Mouse (Mus musculus) heart, embryonic 16.5 days (tissue): ENCODE data around the gene Nfs1. TPM values are rescaled to one million over a fixed set of nuclear protein-coding genes. Genes with fewer than 3 reads are reported as not detected.
"Not testable (repeated sequence)": the region's sequence is repeated elsewhere in the genome, so short reads cannot be mapped to it uniquely, and the experiment has no call there.

Experiments
- ATAC-seq: fragments of 200-750 bp; cut with Nextera tagmentation; replicated peaks from 2 replicates; pipeline ENCODE4 v1.8.0; 2017; ENCODE audit warnings: moderate number of reproducible peaks; ENCODE audit not compliant: insufficient read depth, low FRiP score; ENCODE audit errors: extremely low read depth
- H3K27ac ChIP-seq: fragments of 300-500 bp; sonication (generic); 2 replicates; pipeline ENCODE4 v1.5.1; 2014; ENCODE audit warnings: mild to moderate bottlenecking, low read length, control low read depth, moderate library complexity
- H3K27me3 ChIP-seq: fragments of 300-500 bp; sonication (generic); 2 replicates; pipeline ENCODE4 v1.6.1; 2014; ENCODE audit warnings: low read length, mixed read lengths; ENCODE audit not compliant: control insufficient read depth, insufficient read depth
- H3K36me3 ChIP-seq: fragments of 300-500 bp; sonication (generic); 2 replicates; pipeline ENCODE4 v1.6.1; 2014; ENCODE audit not compliant: control insufficient read depth, insufficient read depth
- H3K4me1 ChIP-seq: fragments of 300-500 bp; sonication (generic); 2 replicates; pipeline ENCODE4 v1.6.1; 2014; ENCODE audit warnings: low read length, mixed read lengths; ENCODE audit not compliant: control insufficient read depth, insufficient read depth
- H3K4me2 ChIP-seq: fragments of 300-500 bp; sonication (generic); 2 replicates; pipeline ENCODE4 v1.6.1; 2014; ENCODE audit warnings: low read depth, mild to moderate bottlenecking, control low read depth, low read length
- H3K4me3 ChIP-seq: fragments of 300-500 bp; sonication (generic); 2 replicates; pipeline ENCODE4 v1.5.1; 2014; ENCODE audit warnings: mild to moderate bottlenecking, control low read depth, low read length
- H3K9ac ChIP-seq: fragments of 300-500 bp; sonication (generic); 2 replicates; pipeline ENCODE4 v1.6.1; 2014; ENCODE audit warnings: low read length, control low read depth
- H3K9me3 ChIP-seq: fragments of 300-500 bp; sonication (generic); replicated peaks from 2 replicates; pipeline ENCODE4 v1.6.1; 2016; ENCODE audit warnings: low read length; ENCODE audit not compliant: control insufficient read depth
- WGBS: fragments of 180-500 bp; shearing (Covaris S2); extraction: QIAGEN DNeasy Blood & Tissue Kit; methylation state at CpG from one replicate; pipeline ENCODE4 v1.1.7; 2014; 5-methylcytosine and 5-hydroxymethylcytosine counted together
- polyA plus RNA-seq: library from polyadenylated mRNA; unstranded; fragments of >200 nt; fragmentation: Nextera tagmentation; extraction: Ambion mirVana; gene quantifications from 2 replicates; pipeline ENCODE4 v1.2.1, GENCODE M21; 2015

The Nfs1 gene
- polyA plus RNA-seq, 1 experiment from 2014 or later = 75.0 TPM

DNA sequence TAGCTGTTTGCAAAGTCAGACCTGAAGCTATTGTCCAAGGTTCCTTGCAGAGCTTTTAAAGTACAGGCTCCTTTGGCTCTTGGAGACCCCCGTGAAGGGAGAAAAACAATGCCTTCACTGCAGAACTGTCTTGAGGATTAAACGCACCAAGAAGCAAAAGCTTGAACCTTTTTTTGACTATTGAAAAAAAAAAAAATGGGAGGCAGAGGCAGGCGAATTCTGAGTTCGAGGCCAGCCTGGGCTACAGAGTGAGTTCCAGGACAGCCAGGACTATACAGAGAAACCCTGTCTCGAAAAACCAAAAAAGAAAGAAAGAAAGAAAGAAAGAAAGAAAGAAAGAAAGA, 31.9 kb downstream of the Nfs1 start:
- Histone ChIP-seq H3K4me2 (peak overlapping the region; percentile 64), H3K4me3 (peak overlapping the region; percentile 96), H3K9ac (peak overlapping the region; percentile 98), H3K27ac (peak overlapping the region; percentile 93), H3K4me1 (peaks cover 13% of the 10 kb centered on the region)
- WGBS = 25% methylated on average over 5 of the region's 5 CpGs
- H3K36me3 ChIP-seq, H3K27me3 ChIP-seq, ATAC-seq, H3K9me3 ChIP-seq: not testable (repeated sequence)

DNA sequence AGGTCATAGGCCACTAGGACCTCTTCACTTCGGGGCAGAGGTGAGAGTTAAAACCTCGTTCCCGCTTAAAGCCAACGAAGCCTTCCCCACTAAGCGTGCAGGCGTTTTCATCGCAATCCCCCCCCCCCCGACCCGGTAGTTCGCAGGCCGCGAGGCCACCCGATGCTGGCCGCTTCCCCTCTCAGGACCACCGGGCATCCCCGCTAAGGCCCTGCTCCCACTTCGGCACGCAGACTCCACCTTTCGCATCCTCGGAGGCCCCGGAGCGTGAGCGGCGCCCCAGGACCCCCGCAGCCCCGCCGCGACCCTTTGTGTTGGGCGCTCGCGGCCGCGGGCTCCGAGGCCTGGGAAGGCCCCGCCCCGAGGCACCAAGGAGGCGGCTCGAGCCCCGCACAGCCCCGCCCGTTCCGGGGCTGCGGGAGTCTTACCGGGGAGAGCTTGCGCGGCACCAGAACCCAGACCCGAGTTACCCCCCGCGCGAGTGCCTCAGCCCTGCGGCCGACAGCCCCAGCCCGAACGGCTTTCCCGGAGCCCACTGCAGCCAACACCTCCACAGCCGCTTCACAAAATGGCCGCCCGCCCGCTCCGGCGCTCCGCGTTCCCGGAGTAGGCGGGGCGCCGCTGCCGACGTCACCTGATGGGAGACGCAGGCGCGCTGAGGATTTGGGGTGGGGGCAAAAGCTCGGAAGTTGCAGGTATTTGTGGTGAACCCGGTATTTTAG, 32.5 kb downstream of the Nfs1 start, which contains the start of the genes Cpne1 and Rbm12:
Cpne1 (minus strand) TSS at position 608 of the 722 bp plus-strand sequence.
Rbm12 (minus strand) TSS at position 621 of the 722 bp plus-strand sequence.
- Histone ChIP-seq H3K4me2 (peak within 1 kb of the TSS; percentile 71), H3K36me3 (no peaks in the 10 kb centered on the region), H3K27me3 (no peaks in the 10 kb centered on the region), H3K4me1 (peaks cover 13% of the 10 kb centered on the region), H3K9ac (peak within 1 kb of the TSS; percentile 98), H3K9me3 (no peaks in the 10 kb centered on the region), H3K4me3 (peak within 1 kb of the TSS; percentile 96), H3K27ac (peak within 1 kb of the TSS; percentile 93)
- under 1% methylated on average over 70 of the region's 74 CpGs for WGBS
- peak; percentile 92 for ATAC-seq

DNA sequence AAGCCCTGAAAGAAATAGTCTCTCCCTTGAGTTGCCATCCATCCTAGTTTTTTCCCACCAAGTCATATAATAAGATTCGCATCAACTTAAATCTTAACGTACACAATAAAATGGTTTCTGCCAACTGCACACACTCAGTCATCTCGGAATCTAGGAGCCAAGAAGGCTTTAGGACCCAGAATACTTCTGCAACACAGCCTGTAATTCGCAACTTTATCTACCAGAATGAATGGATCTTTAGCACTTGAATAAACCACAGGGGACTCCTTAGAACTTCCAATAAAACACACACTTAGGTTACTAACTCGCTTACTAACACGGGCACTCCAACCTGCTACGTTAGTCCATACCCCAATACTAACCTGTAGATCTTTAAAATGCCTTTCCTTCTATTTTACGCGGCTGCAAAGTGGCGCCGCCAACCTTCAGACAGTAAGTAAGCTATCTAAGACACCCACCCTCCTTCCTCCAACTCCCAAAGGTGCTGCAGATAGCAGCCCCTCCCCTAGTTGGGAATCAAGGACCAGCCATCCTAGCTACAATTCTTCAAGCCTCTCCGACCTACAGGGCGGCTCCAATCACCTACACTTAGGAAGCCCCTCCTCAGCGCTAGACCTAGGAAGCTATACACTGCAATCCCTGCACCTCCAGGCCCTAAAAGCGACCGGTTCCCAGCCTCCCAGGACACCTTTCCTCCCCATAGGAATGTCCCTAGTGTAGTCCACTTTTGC, 33.2 kb downstream of the Nfs1 start:
- Histone ChIP-seq H3K36me3 (no peaks in the 10 kb centered on the region), H3K27me3 (no peaks in the 10 kb centered on the region), H3K9ac (peak overlapping the region; percentile 98), H3K4me1 (peaks cover 13% of the 10 kb centered on the region), H3K4me3 (peak overlapping the region; percentile 96), H3K27ac (peak overlapping the region; percentile 93), H3K4me2 (peak overlapping the region; percentile 71), H3K9me3 (no peaks in the 10 kb centered on the region)
- peak; percentile 59 for ATAC-seq
- under 1% methylated on average over 16 of the region's 16 CpGs for WGBS

DNA sequence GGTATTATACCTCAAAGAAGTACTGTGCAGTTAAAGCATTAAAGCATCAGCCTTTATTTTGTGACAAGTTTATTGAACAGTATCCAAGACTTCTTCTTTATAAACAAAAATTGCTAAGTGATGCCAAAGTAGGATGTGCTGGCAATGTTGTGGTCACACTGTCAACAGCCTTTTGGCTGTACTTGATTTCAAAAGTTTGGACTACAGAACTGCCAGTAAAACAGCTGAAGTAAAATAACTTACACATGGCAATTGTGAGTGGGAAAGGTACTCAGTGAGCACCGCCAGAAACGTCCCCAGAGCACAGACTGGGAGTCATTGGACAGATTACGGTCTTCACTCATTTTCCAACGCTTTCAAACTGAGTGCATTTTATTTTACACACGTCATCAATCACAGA, 52.1 kb downstream of the Nfs1 start:
- ATAC-seq = no peak
- WGBS = 67% methylated on average over 5 of the region's 5 CpGs
- Histone ChIP-seq H3K4me1 (no peaks in the 10 kb centered on the region; the same call in 1 of the 2 replicates), H3K27ac (no peak overlapping the region), H3K4me2 (no peak overlapping the region), H3K9me3 (no peaks in the 10 kb centered on the region), H3K9ac (no peak overlapping the region), H3K36me3 (peaks cover 15% of the 10 kb centered on the region), H3K27me3 (no peaks in the 10 kb centered on the region), H3K4me3 (no peak overlapping the region)

DNA sequence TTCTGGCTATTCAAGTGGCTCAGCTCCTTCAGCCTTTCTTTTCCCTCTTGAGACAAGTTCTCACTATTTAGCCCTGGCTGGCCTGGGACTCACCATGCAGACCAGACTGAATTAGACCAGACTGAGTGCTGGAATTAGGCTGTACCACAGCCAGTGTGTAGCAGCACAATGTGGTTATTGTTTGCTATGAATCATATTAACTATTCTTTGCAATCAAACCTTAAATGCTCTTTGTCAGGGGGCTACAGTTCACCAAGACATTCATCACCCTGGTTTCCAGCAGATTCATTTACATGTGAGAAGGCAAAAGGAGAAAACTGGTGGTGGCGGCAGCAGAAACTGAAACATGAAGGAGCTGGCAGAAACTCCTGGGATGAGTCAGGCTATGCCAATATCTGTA, 54.2 kb downstream of the Nfs1 start:
- ATAC-seq = no peak
- Histone ChIP-seq H3K4me2 (no peak overlapping the region), H3K36me3 (peaks cover 5% of the 10 kb centered on the region; the same call in 1 of the 2 replicates), H3K27me3 (no peaks in the 10 kb centered on the region), H3K27ac (no peak overlapping the region), H3K9ac (no peak overlapping the region), H3K4me1 (peaks cover 5% of the 10 kb centered on the region), H3K9me3 (no peaks in the 10 kb centered on the region), H3K4me3 (no peak overlapping the region)
- 82% methylated on average over 1 of the region's 1 CpGs for WGBS

DNA sequence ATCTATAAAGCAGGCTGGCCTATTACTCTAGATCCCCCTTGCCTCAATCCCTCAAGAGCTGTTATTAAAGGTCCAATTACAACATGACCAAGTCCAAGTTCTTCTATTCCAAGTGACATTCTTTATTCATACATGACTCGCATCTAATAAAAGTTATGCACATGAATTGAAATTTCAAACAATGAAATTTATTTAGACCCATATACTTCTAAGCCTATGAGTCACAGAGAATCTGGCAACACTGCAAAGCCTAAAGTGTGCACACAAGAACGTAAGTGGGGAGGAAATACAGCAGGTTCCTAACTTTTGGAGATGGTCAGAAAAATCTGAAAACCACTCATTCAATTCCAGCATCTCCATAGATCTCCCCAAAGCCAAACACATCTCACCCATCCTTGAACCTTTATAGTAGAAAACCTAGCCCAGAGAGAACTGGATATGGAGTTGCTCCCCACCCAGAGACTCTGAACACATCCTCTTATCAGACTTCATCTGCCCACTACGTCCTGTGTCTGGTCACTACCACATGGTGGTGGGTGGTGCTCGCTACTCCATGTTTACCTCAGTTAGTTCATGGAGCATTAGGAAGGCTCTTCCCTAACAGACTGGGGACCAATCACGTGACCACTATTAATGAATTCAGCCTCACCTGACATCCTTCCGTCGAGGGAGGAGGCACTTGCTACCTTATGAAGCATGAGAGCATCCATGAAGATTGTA, 56.4 kb downstream of the Nfs1 start:
- Histone ChIP-seq H3K4me2 (no peak overlapping the region), H3K9me3 (no peaks in the 10 kb centered on the region), H3K9ac (no peak overlapping the region), H3K4me3 (no peak overlapping the region), H3K36me3 (peaks cover 5% of the 10 kb centered on the region; the same call in 1 of the 2 replicates), H3K27me3 (no peaks in the 10 kb centered on the region), H3K4me1 (peaks cover 5% of the 10 kb centered on the region), H3K27ac (no peak overlapping the region)
- 82% methylated on average over 7 of the region's 7 CpGs for WGBS
- no peak for ATAC-seq

DNA sequence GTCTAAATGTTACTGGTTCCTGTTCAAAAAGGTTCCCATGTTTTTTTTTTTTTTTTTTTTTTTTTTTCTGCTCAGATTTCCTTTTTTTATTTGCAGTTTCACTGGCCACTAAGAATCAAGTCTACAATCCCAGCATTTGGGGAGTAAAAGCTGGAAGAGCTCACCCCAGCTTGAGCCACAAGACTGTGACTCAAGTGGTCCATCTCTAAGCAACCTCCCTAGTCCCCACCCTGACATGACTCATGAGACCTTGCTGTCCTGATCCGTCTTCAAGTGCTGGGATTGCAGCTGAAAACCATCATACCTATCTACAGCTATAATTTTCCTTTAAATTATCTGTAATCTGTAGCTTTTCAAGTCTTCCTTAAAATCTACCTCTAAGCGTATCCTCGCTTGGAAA, 59.4 kb downstream of the Nfs1 start:
- H3K4me2 ChIP-seq = no peak overlapping the region
- no peak overlapping the region for H3K9ac ChIP-seq
- H3K9me3 ChIP-seq = no peaks in the 10 kb centered on the region
- no peak overlapping the region for H3K27ac ChIP-seq
- H3K27me3 ChIP-seq = no peaks in the 10 kb centered on the region
- no peak overlapping the region for H3K4me3 ChIP-seq
- ATAC-seq = no peak
- peaks cover 1% of the 10 kb centered on the region; the same call in 1 of the 2 replicates for H3K36me3 ChIP-seq
- H3K4me1 ChIP-seq = peaks cover 18% of the 10 kb centered on the region
- 89% methylated on average over 3 of the region's 3 CpGs for WGBS

DNA sequence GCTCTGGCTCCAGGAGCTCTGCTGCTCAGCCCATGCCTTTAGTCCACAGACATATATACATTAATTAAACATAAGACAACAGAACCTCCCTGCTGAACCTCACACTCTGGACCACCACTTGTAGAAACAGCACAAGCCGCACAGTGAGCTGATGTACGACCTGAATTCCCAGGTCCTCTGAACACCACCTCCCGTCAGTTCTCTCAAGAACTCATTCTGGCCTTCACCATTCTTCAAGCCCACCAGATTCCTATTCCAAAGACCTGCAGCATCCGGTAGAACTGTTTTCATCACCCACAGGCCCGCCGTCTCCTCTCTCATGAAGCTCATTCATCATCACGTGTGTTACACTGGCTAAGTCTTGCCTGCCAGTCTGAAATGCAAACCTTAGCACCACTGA, 63.6 kb downstream of the Nfs1 start:
- Histone ChIP-seq H3K4me1 (peaks cover 14% of the 10 kb centered on the region), H3K9ac (no peak overlapping the region), H3K9me3 (no peaks in the 10 kb centered on the region), H3K4me2 (no peak overlapping the region), H3K27ac (peak overlapping the region; percentile 11; the same call in 1 of the 2 replicates), H3K27me3 (no peaks in the 10 kb centered on the region), H3K4me3 (no peak overlapping the region), H3K36me3 (peaks cover 22% of the 10 kb centered on the region)
- ATAC-seq = no peak
- 74% methylated on average over 7 of the region's 7 CpGs for WGBS
